Mouse (Mus musculus): ENCODE measurements around the gene Ehd1.
A peak's percentile ranks its signal among the peaks of the same experiment; 100 is the strongest.

The Ehd1 gene

DNA sequence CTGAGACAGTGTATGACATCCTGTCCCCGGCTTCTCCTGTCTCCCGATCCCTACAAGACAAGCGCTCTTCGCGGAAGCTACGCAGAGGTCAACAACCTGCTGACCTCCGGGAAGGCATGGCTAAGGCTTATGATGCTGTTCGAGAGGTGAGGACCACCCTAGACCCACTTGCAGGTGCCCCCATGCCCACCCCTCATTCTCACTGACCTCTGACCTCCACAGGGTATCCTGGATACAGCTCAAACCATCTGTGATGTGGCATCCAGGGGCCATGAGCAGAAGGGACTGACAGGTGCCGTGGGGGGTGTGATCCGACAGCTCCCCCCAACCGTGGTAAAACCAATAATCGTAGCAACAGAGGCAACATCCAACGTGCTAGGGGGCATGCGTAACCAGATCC lies 15.1 kb upstream of the Ehd1 start:
- DNase-seq = no peak

DNA sequence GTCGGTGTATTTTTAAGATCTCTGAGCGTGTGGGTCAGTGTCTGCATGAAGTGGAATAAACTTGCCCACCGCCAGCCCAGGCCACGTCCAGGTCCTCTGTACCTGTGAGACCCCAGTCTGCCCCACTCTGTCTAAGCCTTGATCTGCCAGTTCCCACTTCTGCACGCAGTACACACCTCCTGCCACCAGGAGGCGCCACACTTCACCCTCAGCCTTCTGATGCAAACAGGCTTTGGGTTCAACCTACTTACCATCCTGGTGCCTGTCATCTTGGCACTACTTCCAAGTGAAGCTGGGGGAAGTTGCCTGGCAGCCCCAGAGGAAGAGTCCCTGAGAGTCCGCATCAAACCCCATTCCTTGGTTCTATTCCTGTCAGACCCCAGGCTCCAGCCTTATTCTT lies 14.3 kb upstream of the Ehd1 start:
- DNase-seq = peak; percentile 52 to 53

DNA sequence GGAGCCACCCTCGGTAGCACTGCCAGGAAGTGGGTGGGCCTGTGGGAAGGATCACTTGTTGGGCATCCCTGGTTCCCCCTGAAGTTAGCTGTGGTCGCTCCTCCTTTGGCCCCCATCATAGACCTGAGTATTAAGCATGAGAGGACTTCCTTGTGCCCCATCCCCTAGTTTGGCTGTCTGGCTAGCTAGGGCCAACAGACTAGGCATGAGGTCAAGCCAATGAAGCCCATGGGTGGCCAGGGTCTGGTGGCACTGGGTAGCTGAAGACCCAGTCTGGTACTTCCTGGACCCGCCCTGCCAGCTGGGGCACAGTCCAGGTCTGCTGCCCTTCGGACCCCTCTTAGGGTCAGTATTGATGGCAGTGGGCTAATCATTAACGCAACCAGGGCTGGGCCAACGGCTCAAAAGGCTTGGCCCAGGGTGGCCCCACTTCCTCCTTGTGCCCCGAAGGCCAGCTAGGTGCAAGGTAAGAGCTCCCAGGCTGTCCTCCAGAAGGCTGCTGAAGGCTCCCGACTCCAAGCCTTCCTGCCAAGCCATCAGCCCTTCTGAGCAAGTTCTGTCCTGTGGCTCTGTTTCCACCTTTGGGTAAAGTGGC lies 13.6 kb upstream of the Ehd1 start:
- no peak for DNase-seq

DNA sequence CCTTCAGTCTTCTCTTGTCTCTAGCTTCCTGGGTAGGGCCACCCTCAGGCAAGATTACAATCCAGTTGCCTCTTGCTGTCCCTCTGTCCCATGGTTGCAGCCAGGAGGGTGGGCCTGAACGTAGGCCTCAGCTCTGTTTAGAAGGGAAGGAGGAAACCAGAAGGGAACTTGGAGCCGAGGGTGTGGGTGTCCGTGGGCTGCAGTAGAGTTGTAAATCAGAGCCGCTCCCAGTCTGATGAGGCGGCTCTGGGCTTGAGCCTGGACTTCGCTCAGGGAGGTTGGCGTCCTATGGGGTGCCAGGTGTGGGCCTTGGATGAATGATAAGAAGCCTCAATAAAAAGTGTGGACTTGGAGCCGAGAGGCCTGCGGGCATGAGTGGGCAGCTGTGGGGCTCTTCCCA lies 12.3 kb upstream of the Ehd1 start:
- no peak for DNase-seq

DNA sequence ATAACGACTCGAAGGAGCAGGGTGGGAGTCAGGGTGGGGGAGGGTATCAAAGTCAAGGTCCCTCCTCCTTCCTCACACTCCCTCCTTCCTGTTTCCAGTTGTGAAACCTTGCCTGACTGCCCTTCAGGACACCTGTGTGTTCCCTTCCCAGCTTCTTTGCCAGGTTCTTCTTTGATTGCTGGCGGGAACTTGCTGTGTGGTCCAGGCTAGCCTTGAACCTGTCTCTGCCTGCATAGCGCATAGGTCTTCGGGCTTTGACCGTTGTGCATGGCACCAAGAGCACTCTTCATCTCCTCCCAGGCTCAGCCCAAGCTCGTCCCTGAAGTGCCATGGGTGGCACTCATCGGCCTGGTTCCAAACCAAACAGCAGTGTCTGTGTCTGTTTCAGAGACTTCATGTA lies 11.6 kb upstream of the Ehd1 start:
- no peak for DNase-seq

DNA sequence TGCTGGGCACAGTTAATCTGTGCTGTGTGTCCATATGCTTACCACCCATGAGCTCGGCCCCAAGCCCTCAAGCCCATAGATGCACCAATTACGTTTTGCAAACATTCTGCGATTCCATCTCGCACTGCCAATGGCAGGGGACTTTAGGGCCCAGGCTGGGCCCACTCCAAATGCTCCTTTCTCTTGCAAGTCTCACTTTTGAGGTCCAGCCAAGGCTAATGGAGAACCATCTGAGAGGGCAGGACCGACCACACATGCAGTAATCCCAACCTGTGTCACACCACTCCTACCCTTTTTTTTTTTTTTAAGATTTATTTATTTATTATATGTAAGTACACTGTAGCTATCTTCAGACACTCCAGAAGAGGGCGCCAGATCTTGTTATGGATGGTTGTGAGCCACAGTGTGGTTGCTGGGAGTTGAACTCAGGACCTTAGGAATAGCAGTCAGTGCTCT lies 10.8 kb upstream of the Ehd1 start:
- no peak for DNase-seq

DNA sequence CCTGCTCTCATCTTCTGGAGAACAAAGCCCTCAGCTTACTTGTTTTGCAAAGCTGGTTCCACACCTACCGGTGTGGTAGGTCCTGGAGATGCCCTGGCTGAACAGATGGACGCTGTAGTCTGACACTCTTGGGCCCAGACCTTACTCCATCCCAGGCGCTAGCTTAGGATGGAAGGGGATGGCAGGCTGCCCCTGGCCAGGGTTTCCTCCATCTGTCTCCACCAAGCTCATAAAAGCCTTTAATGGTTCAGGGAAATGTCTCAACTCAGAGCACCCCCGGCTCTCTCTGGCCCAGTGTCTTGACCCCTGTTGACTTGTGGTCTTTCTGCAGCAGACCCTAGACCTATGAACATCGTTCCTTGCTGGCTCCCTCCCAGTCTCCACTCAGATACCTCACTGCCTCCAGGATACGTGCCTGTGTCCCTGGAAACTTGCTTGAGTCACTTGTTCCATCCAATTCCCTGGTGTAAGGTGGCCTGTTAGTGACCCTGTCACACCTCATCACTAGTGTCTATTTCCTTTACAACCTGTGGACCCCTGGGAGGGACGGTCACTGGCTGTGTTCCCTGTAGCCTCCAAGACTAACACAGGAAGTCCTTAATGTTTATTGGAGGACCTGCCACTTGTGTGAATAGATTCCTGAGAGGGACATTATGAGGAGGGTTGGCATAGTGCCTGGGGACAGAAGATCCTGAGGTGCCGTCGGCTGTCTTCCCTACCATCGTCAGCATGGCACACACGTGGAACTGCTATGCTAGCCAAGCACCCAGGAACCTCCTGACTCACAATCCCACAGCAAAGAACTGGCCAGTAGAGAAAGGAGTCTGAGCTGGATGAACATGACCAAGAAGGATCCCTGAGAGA lies 9.0 kb upstream of the Ehd1 start:
- DNase-seq = no peak

DNA sequence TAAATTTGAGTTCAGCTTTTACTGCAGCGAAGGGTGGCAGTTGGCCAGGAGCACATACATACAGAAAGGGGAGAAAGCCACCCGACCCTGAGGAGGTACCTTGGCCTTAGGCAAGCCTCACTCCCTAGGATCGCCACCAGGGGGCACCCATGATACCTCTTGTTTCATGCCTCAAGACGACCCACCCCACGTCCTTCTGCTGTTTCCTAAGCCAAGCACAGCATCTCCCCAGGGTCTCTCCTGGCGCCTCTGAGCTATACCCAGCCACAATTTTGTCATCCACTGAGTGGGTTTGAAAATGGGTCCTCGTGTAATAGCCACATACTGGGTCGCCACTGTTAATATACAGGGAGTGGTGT lies 8.4 kb upstream of the Ehd1 start:
- peak; percentile 64 to 72 for DNase-seq

DNA sequence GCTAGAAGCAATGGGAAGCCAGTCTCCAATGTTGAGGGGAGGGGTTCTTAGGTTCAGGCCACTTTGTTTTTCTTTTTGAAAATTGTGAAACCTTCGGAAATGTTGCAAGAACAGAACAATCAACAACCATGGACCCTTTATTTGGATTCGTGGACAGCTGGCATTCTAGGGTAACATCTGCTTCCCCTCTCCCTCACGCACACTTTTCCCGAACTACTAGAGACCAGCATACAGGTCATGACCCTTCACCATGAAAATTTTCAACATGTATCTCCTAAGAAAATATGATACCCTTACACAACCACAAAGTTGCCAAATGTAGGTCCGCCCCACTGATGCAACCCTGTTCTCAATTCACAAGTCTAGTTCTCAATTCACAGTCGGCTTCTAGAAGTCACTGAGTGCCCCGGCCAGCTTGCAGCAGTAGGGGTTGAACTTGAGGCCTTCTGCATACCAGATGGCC lies 7.8 kb upstream of the Ehd1 start:
- no peak for DNase-seq

DNA sequence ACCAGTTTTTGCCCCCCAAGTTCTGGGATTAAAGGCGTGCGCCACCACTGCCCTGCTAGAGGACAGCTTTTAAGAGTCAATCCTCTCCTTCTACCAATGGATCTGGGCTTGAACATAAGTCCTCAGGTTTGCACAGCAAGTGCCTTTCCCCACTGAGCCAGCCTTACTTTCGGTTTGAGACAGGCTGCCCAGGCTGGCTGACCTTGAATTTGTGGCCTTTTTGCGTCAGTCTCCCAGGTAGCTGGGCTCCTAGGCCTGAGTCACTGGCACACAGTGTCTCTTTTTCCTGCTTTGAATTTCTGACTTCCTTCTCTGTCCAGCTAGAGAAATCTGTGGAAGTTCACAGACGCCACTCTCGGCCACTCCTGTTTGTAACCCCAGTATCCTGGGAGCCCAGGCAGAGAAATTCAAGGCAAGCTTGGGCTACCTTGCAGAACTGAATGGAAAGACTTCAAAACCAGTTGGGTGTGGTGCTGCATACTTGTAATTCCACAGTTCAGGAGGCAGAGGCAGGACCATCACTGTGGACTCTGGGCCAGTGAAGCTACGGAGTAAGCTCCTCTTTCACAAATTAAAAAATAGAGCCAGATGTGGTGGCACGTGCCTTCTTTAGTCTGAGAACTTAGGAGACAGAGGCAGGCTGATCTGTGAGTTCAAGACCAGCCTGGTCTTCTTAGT lies 6.6 kb upstream of the Ehd1 start:
- no peak for DNase-seq

DNA sequence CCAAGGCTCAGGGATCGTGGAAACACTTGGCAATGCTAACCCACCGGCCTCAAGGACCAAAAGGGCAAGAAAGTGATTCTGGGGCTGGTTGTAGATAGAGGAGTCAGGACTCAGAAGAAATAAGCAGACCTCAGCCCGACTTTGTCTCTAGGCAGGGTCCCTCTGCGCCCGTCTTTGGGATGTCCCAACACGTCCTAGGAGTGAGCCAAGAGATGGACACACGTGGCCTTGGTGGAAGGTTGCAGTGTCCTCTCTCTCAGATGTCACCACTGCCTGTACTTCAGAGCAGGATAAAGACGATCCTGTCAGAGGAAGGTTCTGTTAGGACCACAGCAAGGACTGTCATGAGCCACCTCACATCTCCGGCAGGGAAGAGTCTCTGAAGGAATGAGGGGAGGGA lies 5.9 kb upstream of the Ehd1 start:
- no peak for DNase-seq

DNA sequence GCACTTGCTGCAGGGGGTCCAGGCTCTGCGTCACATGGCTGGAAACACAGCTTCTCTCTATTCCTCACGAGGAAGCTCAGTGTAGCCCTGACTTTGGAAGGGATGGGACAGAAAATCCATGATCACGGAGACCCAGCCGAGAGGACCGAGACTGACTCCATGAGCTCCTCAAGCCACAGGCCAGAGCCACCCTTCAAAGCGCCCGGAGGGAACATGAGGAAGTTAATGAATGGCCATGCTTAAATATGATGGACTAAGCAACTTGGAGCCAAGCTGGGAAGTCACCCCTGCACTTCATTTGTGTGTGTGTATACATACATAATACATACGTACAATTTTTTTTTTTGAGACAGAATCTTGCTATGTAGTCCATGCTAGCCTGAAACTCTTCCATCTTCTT lies 5.3 kb upstream of the Ehd1 start:
- no peak for DNase-seq

DNA sequence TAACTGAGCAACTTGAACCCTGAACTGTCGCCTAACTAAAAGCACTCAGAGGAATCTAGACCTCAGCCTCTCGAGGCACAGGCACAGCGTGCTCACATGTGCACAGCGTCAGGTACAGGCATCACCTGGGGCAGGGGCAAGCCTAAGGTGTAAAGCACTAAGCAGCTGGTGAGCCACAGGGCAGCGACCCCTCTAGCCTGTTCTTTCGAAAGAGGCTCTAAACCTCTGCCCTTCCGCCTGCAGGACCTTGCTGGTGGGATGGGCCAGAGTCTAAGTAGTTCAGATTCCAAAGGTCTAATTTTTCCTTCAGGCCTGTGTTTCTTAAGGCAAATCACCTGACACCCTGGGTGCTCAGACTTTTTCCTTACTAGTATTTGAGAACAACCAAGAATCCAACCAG lies 4.5 kb upstream of the Ehd1 start:
- no peak for DNase-seq

DNA sequence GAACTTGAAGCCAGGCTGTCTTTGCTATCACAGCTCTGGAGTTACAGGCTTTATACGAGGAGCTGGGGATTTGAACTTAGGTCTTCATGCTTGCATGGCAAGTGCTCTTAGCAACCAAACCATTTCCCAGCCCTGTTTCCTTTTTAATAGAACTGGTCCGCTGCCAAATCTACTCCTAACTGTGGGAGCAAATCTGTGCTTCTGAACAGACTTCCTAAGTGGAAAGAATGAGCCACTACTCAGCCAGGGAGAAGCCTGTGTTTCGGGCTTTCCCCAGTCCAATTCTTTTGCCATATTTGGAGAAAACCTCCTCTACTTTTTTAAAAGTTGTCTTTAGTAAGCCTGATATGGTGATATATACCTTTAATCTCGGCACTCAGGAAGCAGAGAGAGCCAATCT lies 3.8 kb upstream of the Ehd1 start:
- DNase-seq = no peak

DNA sequence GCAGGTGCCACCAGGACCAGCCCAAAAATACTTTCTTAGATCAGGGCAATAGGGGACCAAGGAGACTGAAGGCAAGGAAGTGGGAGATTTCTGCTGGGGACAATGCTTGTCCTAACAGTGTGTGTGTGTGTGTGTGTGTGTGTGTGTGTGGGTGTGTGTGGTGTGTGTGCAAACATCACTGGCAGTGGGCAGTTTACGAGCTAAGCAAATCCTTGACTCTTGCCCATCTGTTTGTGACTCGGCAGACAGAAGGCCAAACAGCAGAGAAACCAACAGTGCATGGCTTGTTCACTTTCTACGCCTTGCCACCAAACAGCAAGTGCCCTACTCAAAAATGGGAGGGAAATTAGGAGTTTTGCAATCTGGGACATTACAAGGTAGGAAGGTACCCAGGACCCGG lies 2.9 kb upstream of the Ehd1 start:
- no peak for DNase-seq

DNA sequence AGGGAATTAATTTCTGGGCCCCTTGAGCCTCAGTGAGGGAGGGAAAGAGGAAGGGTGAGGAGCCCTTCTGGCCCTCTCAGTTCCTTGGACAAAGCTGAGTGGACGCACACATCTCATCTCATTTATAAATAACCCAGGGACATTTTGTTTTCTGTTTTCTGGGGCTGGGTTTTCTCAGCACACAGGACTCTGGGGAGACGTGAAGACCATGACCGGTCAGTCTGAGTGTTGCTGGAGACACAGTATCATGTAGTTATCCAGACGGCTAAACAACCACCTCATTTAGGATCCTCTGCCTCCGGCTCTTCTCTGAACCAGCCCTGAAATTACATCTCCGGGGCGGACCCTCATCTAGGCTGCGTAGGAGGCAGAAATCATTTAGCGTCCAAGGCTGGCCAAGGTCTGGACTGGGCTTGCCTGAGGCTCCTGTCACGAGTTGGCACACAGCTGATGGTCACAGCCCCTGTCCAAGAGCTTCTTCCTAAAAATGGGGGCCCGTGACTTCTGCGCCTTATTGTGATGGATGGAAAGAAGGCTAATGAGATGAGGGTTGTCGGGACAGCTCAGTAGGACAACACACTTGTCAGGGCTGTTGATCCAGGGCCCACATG lies 2.4 kb upstream of the Ehd1 start:
- DNase-seq = no peak

DNA sequence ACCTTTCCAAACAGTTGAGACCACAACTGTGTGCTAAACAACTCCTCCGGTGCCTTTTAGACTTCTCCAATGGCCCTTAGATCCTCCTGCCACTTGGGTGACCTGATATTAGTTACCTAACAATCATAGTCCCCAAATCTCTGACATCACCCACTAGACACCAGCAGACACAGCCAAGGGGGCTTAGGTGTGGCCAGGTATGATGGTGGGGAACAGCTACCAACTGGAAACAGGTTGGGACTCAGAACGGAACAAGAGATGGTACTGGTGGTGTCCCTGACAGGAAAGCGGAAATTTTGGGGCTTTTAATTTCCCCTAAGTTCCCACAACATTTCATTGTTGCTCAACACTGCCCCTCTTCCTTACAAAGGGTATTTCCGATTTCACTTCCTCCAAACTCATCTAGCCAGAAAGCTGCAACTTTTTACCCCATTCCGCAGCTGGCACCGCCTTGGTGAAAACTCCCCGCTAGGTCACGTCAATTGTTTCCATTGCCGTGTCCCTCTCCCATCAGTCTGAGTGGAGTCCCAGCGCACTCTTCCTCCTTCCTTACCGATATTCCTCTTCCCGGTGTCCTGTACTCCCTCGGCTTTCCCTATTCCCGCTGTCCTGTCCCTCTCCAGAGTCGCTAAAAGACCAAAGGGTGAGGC lies 660 bp upstream of the Ehd1 start:
- peak; percentile 26 to 59 for DNase-seq

DNA sequence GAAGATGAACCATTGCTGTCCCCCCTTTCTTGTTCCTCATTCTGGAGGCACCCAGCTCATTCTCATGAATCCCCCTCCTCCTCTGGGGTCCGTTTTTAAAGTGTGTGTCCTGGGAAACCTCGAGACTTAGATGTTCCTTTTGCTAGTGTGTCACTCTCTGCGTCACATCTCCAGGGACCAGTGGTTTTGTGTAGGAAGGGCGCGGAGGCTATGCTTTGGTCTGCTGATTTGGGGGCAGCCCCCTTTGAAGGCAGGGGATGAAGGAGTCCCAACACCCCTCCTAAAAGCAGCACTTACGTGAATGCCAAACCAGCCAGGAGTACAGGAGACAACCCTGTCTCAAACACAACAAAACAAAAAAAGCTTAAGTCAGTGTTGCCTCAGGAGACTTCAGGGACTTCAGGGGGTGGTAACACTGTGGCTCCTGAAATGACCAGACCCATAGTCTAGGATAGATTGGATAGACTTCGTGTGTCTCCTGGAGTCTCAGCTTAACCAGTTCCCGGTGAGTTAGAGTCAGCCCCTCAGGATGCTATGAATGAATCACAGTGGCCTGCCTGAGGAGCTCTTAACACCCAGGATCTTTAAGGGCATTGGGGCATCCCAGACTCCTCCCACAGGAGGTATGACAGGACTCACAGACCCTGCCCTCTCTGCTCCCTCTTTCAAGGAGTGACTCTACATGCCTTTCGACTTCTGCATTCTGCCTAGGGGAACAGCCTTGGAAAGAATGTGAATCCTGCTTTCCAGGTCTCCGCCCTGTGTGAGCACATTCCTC lies 1.3 kb downstream of the Ehd1 start:
- DNase-seq = peak in 1 of 2 experiments; percentile 31

DNA sequence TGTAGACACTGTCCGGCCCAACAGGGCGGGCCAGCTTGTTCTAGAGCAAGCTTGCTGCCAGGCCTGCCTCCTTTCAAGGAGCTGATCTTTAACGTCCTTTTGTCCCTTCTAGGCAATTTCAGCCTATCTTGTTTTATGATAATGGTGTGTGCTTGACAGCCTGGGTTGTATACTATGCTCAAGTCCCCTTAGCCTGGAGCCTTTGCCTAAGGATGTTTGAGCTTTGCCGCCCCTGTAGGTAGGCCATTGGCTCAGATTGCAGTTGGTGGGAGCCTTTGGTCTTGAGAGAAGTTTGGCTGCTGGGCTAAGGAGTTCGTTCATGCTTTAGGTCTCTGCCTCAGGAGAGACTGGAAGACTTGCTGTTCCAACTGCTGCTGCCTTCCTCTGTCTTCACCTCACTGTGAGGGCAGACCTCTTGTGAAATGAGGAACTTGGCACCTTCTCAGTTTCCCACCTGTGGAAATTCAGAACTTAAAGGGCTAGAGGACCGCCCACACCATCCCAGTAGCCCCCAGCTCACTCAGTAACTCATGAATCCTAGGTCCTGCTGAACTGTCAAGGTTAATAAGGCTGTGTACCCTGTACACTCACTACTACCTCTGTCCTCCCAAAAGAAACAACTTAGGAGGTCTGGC lies 2.0 kb downstream of the Ehd1 start:
- no peak for DNase-seq

DNA sequence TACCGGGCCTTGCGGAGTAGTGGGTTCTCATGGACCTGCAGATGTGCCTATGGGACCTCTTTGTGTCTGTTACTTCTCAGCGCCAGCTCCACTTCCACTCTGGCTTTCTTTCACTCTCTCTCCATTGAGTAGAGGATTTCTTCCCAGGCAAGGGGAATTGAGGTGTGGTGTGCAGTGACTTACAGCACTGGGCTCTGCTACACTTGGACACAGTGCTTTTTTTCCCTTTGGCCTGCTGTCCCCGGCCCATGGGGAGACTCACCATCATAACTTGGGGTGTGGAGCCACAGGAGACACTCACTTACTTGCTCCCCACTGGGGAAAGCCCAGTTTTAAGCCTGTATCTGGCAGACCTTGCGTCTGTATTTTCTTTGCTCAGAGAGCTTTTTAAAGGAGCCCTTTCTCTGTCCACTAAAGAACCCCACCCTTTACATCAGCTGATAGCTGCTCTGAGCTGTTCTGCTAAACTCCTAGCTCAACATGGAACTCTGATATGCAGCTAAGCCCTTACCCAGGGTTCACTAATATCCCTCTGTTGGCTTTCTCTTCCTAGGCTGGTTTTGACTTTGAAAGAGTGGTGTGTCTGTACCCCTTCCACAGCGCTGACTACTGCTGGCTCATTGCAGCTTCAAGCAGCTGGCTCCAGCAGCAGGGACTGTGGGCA lies 3.1 kb downstream of the Ehd1 start:
- DNase-seq = no peak

DNA sequence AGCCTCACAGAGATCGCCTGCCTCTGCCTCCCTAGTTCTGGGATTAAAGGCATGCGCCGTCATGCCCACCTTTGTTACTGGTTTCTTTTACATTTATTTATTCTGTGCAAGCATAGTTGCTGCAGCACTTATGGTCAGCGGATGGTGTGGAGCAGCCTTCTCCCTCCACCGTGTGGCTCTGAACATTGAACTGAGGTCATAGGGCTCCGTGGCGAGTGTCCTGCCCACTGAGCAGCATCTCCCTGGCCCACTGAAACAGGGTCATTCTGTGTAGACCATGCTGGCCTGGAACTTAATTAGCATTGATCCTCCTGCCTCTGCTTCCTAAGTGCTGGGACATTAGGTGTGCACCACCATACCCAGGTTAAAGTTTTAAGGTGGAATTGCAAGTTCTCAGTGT lies 4.0 kb downstream of the Ehd1 start:
- DNase-seq = no peak

Measured in thymus, adult 18-20 months (tissue).